Mouse (Mus musculus) forebrain, embryonic 12.5 days (tissue): ENCODE measurements at regions not wholly inside any gene's neighbourhood (a gene's known extent, or its start where the extent isn't known, plus 50 kb on each side); places are given as distances from the start of the nearest gene placed in this dataset.

Experiments
- ATAC-seq: fragments of 200-750 bp; cut with Nextera tagmentation; 2 replicates; pipeline ENCODE4 v1.8.0; 2017; ENCODE audit warnings: moderate TSS enrichment; ENCODE audit not compliant: low FRiP score
- H3K27ac ChIP-seq: fragments of 300-500 bp; sonication (generic); 2 replicates; pipeline ENCODE4 v1.5.1; 2016; ENCODE audit warnings: mild to moderate bottlenecking
- H3K27me3 ChIP-seq: fragments of 300-500 bp; sonication (generic); 2 replicates; pipeline ENCODE4 v1.6.1; 2016; ENCODE audit warnings: mild to moderate bottlenecking
- H3K36me3 ChIP-seq: fragments of 300-500 bp; sonication (generic); replicated peaks from 2 replicates; pipeline ENCODE4 v1.6.1; 2016; ENCODE audit warnings: mild to moderate bottlenecking
- H3K4me1 ChIP-seq: fragments of 300-500 bp; sonication (generic); 2 replicates; pipeline ENCODE4 v1.6.1; 2016
- H3K4me2 ChIP-seq: fragments of 300-500 bp; sonication (generic); 2 replicates; pipeline ENCODE4 v1.6.1; 2016; ENCODE audit warnings: mild to moderate bottlenecking, moderate library complexity
- H3K4me3 ChIP-seq: fragments of 300-500 bp; sonication (generic); replicated peaks from 2 replicates; pipeline ENCODE4 v1.5.1; 2016; ENCODE audit warnings: mild to moderate bottlenecking
- H3K9ac ChIP-seq: fragments of 300-500 bp; sonication (generic); 2 replicates; pipeline ENCODE4 v1.6.1; 2016; ENCODE audit warnings: mild to moderate bottlenecking
- H3K9me3 ChIP-seq: fragments of 300-500 bp; sonication (generic); 2 replicates; pipeline ENCODE4 v1.6.1; 2016
- WGBS: fragments of 180-500 bp; shearing (Covaris S2); methylation state at CpG from one replicate; pipeline ENCODE4 v1.1.7; 2016; 5-methylcytosine and 5-hydroxymethylcytosine counted together

DNA sequence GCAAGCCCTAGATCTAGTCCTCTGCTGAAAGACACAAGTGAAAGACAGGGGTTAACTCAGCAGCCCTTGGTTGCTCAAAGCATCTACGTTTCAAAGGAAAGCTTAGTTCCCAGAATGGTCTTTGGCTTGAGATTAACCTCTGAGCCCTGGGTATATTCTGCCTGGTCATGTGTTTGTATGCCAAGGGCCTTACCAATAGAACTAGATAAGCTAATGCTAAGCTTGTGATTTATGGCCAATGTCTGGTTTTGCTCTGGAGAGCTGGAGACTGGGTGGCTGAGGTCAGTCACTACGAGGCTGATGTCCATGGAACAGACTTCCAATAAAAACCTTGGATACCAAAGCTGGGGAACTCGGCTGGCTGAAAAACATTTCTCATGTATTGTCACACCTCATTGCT, 58.1 kb upstream of the Ankrd55 start:
- Histone ChIP-seq H3K4me3 (no peak overlapping the region), H3K4me1 (no peaks in the 10 kb centered on the region), H3K27me3 (no peaks in the 10 kb centered on the region), H3K4me2 (no peak overlapping the region), H3K27ac (no peak overlapping the region), H3K9me3 (no peaks in the 10 kb centered on the region), H3K9ac (no peak overlapping the region), H3K36me3 (no peaks in the 10 kb centered on the region)
- WGBS, result 82% methylated on average over 3 of the region's 3 CpGs
- no peak for ATAC-seq

DNA sequence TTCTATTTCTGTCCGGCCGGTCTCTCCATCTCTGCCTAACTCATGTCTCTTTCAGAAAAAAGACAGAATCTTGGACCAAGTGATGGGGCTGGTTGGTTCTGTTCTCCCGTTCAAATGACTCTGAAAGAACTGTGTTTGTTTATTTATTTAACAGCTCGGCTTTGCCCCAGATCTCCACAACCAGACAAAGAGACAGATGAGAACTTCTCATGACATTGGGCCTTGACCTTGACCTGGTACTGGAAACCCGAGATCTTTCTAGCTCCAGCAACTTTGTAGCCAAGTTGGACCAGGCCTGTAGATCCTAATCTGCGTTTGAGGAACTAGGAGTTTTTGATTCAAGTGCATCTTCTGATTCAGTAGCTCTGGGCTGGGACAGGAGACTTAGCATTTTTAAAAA, 53.6 kb upstream of the Ankrd55 start:
- Histone ChIP-seq H3K4me3 (no peak overlapping the region), H3K9me3 (no peaks in the 10 kb centered on the region), H3K27ac (no peak overlapping the region), H3K36me3 (no peaks in the 10 kb centered on the region), H3K4me1 (no peaks in the 10 kb centered on the region), H3K4me2 (no peak overlapping the region), H3K27me3 (0 out of 2 replicates have a peak, but pooled peaks cover 2% of the 10 kb centered on the region), H3K9ac (no peak overlapping the region)
- no peak for ATAC-seq
- 90% methylated on average over 6 of the region's 6 CpGs for WGBS

DNA sequence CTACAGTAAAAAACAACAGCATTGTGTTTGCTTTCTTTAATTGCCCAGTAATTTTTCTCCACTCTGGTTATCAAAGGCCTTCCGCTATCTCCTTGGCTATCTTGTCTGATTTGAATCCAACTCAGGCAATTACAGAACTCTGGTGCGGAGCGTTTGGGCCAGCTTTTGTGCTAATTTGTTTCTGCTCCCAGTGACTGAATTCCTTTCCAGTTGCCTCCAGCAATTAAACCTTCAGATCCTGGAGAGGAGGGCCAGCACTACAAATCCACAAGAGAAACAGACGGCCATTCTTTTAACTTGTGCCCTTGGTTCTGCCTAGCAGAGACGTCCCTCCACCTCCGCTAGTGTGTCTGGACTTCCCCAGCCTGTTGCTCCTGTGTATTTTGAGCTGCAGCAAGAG, 51.3 kb upstream of the Ankrd55 start:
- Histone ChIP-seq H3K9me3 (no peaks in the 10 kb centered on the region), H3K27ac (no peak overlapping the region), H3K27me3 (0 out of 2 replicates have a peak, but pooled peaks cover 5% of the 10 kb centered on the region), H3K9ac (no peak overlapping the region), H3K36me3 (no peaks in the 10 kb centered on the region), H3K4me1 (peaks cover 10% of the 10 kb centered on the region), H3K4me3 (no peak overlapping the region), H3K4me2 (no peak overlapping the region)
- ATAC-seq, result no peak
- WGBS, result 50% methylated on average over 6 of the region's 6 CpGs

DNA sequence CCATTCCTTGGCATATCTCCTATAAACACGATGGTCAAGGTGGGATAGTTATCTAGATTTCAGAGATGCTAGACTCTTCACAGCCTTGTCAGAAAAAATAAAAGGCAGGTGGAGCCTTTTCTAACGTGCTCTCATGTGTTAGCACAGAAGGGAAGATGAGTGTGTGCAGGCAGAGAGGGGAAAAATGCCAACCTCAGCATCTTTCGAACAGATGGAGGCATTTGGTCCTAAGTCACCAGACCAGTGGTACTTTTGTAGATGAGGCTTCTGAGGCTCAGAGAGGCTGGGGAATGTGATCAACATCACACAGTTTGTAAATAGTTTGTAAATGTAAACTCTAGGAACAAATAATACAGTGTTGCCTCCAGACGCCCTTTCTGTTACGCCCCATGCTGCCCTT, 50.9 kb upstream of the Ankrd55 start:
- H3K4me2 ChIP-seq, result no peak overlapping the region
- no peak overlapping the region for H3K9ac ChIP-seq
- peaks cover 11% of the 10 kb centered on the region for H3K4me1 ChIP-seq
- 0 out of 2 replicates have a peak, but pooled peaks cover 5% of the 10 kb centered on the region for H3K27me3 ChIP-seq
- no peak overlapping the region for H3K4me3 ChIP-seq
- H3K36me3 ChIP-seq, result no peaks in the 10 kb centered on the region
- H3K27ac ChIP-seq, result no peak overlapping the region
- ATAC-seq, result no peak
- H3K9me3 ChIP-seq, result no peaks in the 10 kb centered on the region
- WGBS, result 76% methylated on average over 5 of the region's 5 CpGs

DNA sequence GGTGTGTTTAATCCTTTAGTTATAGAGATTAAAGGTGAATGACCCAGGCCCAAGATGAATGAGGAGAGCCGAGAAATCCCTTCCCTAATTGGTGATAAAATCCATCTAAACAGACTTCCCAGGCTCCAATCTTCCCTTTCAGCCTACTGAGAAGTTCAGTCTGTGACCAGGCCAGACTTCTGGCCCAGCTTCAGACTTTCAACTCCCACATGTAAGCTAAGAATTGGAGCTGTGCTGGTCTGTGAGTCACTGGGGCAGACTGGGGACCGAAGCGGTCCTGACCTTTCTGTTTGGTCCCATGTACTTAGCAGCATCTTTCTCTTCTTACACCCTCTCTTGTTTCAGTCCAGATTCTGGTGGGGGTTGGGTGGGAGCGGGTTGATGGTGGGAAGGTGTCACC, 50.3 kb upstream of the Ankrd55 start:
- 66% methylated on average over 4 of the region's 4 CpGs for WGBS
- no peak overlapping the region for H3K4me3 ChIP-seq
- no peak overlapping the region for H3K4me2 ChIP-seq
- H3K27ac ChIP-seq, result no peak overlapping the region
- H3K27me3 ChIP-seq, result 0 out of 2 replicates have a peak, but pooled peaks cover 5% of the 10 kb centered on the region
- H3K9me3 ChIP-seq, result no peaks in the 10 kb centered on the region
- H3K4me1 ChIP-seq, result peaks cover 11% of the 10 kb centered on the region
- no peak overlapping the region for H3K9ac ChIP-seq
- no peak for ATAC-seq
- no peaks in the 10 kb centered on the region for H3K36me3 ChIP-seq
